Mouse (Mus musculus) kidney, embryonic 16.5 days (tissue): ENCODE measurements at regions not wholly inside any gene's neighbourhood (a gene's known extent, or its start where the extent isn't known, plus 50 kb on each side); places are given as distances from the start of the nearest gene placed in this dataset.

Experiments
- ATAC-seq: fragments of 200-750 bp; cut with Nextera tagmentation; 2 replicates; pipeline ENCODE4 v1.8.0; 2017; ENCODE audit warnings: moderate TSS enrichment; ENCODE audit not compliant: low FRiP score, low TSS enrichment
- H3K27ac ChIP-seq: fragments of 300-500 bp; sonication (generic); 2 replicates; pipeline ENCODE4 v1.5.1; 2014; ENCODE audit warnings: low read length
- H3K27me3 ChIP-seq: fragments of 300-500 bp; sonication (generic); 2 replicates; pipeline ENCODE4 v1.6.1; 2014; ENCODE audit warnings: low read length, control low read depth, mixed read lengths; ENCODE audit not compliant: insufficient read depth
- H3K36me3 ChIP-seq: fragments of 300-500 bp; sonication (generic); 2 replicates; pipeline ENCODE4 v1.6.1; 2014; ENCODE audit warnings: low read length, control low read depth, mixed read lengths; ENCODE audit not compliant: insufficient read depth
- H3K4me1 ChIP-seq: fragments of 300-500 bp; sonication (generic); 2 replicates; pipeline ENCODE4 v1.6.1; 2014; ENCODE audit warnings: low read length, control low read depth, mixed read lengths; ENCODE audit not compliant: insufficient read depth
- H3K4me2 ChIP-seq: fragments of 300-500 bp; sonication (generic); replicated peaks from 2 replicates; pipeline ENCODE4 v1.6.1; 2014; ENCODE audit warnings: low read depth, low read length
- H3K4me3 ChIP-seq: fragments of 300-500 bp; sonication (generic); 2 replicates; pipeline ENCODE4 v1.5.1; 2014; ENCODE audit warnings: mild to moderate bottlenecking, low read length
- H3K9ac ChIP-seq: fragments of 300-500 bp; sonication (generic); replicated peaks from 2 replicates; pipeline ENCODE4 v1.6.1; 2014; ENCODE audit warnings: low read length
- H3K9me3 ChIP-seq: fragments of 300-500 bp; sonication (generic); 2 replicates; pipeline ENCODE4 v1.6.1; 2016; ENCODE audit warnings: low read length, control low read depth
- WGBS: fragments of 180-500 bp; shearing (Covaris S2); extraction: QIAGEN DNeasy Blood & Tissue Kit; methylation state at CpG from one replicate; pipeline ENCODE4 v1.1.7; 2014; 5-methylcytosine and 5-hydroxymethylcytosine counted together

DNA sequence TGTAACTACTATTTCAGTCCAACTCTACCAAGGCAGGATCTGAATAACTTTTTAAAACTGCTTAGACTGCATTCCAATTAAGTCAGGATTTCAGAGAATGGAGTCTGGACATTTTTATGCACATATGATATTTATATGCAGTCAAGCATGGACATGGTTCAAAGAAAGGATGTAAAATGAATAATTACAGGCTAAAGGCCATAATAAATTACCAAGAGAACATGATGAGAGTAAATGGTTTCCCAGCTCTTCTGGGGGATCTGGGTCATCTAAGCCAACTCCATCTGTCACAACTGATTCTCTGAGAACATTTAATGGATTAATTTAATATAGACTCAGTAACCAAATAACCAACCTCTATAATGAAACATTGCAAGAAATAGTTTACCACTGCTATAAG is 77.9 kb upstream of the P3h2 start:
- Histone ChIP-seq H3K27ac (no peak overlapping the region), H3K4me3 (no peak overlapping the region), H3K27me3 (no peaks in the 10 kb centered on the region), H3K9me3 (no peaks in the 10 kb centered on the region), H3K4me2 (no peak overlapping the region), H3K36me3 (no peaks in the 10 kb centered on the region), H3K4me1 (peaks cover 16% of the 10 kb centered on the region), H3K9ac (no peak overlapping the region)
- peak; percentile 71 for ATAC-seq

DNA sequence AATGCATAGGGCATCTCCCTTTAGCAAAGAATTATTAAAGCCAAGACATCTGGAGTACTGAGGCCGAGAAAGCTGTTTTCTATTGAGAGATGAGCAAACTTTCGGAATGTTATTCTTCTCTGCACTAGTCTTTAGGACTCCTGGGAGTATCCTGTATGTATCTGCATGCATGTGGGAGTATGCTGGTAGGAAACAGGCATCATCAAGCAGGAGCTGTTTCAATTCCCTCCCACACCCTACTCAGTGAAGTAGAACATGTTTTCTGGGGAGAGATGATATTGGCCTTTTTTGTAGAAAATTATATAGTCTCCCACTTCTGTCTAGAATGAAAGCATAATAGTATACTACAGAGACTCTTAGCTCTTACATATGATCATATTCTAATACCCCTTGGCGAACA is 76.1 kb upstream of the P3h2 start:
- Histone ChIP-seq H3K9ac (no peak overlapping the region), H3K4me3 (no peak overlapping the region), H3K4me1 (peaks cover 16% of the 10 kb centered on the region), H3K27me3 (no peaks in the 10 kb centered on the region), H3K9me3 (no peaks in the 10 kb centered on the region), H3K36me3 (no peaks in the 10 kb centered on the region), H3K4me2 (no peak overlapping the region), H3K27ac (no peak overlapping the region)
- 70% methylated on average over 3 of the region's 3 CpGs for WGBS
- no peak for ATAC-seq

DNA sequence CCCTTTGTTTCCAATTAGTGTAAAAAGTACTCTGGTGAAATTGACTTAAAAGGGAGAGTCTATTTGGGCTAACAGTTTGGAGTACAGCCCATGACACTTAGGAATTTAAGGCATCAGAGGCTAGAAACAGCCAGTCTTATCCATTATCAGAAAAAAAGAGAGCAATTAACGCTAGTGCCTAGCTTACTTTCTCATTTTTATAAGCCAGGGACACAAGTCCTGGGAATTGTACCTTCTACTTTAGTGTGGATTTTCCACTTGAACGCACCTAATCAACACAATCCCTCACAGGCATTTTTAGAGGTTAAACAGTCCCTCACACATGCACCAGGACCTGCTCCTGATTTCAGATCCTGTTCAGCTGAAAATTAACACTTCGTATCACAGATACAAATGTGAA is 65.9 kb upstream of the P3h2 start:
- H3K4me2 ChIP-seq = no peak overlapping the region
- H3K4me3 ChIP-seq = no peak overlapping the region
- no peak overlapping the region for H3K9ac ChIP-seq
- peak; percentile 69; the same call in 1 of the 2 replicates for ATAC-seq
- H3K27ac ChIP-seq = no peak overlapping the region
- H3K27me3 ChIP-seq = no peaks in the 10 kb centered on the region
- H3K9me3 ChIP-seq = no peaks in the 10 kb centered on the region
- H3K4me1 ChIP-seq = no peaks in the 10 kb centered on the region
- 51% methylated on average over 3 of the region's 3 CpGs for WGBS
- H3K36me3 ChIP-seq = no peaks in the 10 kb centered on the region

DNA sequence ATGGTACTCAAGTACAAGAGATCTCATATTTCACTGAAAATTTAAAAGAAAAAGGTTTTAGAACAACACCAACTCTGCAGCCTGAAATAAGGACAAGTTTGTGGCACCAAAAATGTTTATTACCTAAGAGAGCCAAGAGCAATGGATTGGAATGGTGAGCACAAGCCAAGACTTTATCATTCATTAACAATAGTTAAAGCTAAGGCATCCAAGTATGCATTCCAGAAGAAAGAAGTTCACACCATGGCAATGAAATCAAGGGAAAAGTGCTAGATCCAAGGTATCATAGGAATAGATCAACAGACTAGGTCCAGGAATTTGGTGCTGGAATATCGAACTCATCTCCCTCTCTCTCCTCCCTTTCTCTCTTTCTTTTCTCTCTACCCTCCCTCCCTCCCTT is 63.8 kb upstream of the P3h2 start:
- Histone ChIP-seq H3K27me3 (no peaks in the 10 kb centered on the region), H3K4me3 (no peak overlapping the region), H3K4me2 (no peak overlapping the region), H3K9ac (no peak overlapping the region), H3K36me3 (no peaks in the 10 kb centered on the region), H3K4me1 (no peaks in the 10 kb centered on the region), H3K9me3 (no peaks in the 10 kb centered on the region), H3K27ac (no peak overlapping the region)
- no peak for ATAC-seq
- 81% methylated on average over 1 of the region's 1 CpGs for WGBS

DNA sequence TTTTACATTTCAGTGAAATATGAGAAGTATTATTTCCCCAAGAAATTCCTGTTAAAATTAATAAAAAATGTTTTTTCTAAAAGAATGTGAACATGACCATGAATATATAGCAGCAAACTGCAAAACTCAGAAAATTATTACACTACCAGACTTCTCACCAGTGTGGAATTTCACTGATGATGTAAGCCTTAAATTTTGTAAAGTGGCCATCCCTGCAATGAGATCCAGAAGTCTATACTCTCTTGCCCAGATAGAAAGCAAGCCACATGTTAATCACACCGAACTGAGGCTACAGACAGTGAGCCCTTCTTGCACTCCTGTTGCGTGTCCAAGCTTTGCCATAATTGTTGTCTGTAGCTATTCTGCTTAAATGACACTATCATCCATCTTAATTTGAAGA is 62.6 kb upstream of the P3h2 start:
- Histone ChIP-seq H3K4me1 (no peaks in the 10 kb centered on the region), H3K9me3 (no peaks in the 10 kb centered on the region), H3K27ac (no peak overlapping the region), H3K9ac (no peak overlapping the region), H3K36me3 (no peaks in the 10 kb centered on the region), H3K4me2 (no peak overlapping the region), H3K4me3 (no peak overlapping the region), H3K27me3 (no peaks in the 10 kb centered on the region)
- no peak for ATAC-seq
- 91% methylated on average over 2 of the region's 2 CpGs for WGBS

DNA sequence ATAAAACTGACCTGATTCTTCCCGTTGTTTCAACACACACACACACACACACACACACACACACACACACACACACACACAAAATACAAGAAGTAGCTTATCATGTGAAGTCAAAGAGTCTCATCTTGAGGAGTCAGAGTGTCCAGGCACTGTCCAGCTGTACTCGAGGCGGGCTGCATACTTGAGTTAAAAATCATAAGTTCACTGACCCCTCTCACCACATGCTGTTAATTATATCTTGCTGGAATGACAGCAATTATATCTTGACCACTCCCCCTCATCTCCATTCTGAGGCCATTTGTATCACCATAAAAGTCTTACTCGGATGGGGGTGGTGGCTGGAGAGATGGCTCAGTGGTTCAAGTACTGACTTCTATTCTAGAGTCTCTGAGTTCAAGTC is 58.5 kb upstream of the P3h2 start:
- peak; percentile 61; the same call in 1 of the 2 replicates for ATAC-seq
- Histone ChIP-seq H3K4me2 (no peak overlapping the region), H3K27ac (no peak overlapping the region), H3K27me3 (no peaks in the 10 kb centered on the region), H3K9ac (no peak overlapping the region), H3K4me1 (no peaks in the 10 kb centered on the region), H3K36me3 (no peaks in the 10 kb centered on the region), H3K4me3 (no peak overlapping the region), H3K9me3 (no peaks in the 10 kb centered on the region)
- WGBS = 32% methylated on average over 4 of the region's 4 CpGs

DNA sequence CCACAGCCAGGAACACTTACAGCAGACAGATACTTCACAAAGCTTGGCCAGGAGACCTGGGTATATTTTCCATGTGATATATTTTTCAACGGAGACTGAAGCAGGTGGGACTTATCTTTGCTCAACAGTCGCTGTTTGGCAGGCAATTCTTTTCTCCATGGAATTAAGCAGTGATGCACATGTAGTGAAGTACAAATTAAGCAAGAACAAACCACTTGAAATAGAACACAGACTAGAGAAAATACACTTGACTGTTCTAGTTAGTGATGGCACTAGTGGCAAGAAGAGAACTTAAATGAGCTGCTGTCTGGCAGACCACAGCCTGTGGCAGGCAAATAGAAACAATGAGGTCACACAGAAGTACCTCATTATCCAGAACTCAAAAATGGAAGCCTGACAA is 57.8 kb upstream of the P3h2 start:
- Histone ChIP-seq H3K4me3 (no peak overlapping the region), H3K9me3 (no peaks in the 10 kb centered on the region), H3K36me3 (no peaks in the 10 kb centered on the region), H3K4me1 (no peaks in the 10 kb centered on the region), H3K4me2 (no peak overlapping the region), H3K9ac (no peak overlapping the region), H3K27ac (no peak overlapping the region), H3K27me3 (no peaks in the 10 kb centered on the region)
- 66% methylated on average over 2 of the region's 2 CpGs for WGBS
- ATAC-seq = no peak

DNA sequence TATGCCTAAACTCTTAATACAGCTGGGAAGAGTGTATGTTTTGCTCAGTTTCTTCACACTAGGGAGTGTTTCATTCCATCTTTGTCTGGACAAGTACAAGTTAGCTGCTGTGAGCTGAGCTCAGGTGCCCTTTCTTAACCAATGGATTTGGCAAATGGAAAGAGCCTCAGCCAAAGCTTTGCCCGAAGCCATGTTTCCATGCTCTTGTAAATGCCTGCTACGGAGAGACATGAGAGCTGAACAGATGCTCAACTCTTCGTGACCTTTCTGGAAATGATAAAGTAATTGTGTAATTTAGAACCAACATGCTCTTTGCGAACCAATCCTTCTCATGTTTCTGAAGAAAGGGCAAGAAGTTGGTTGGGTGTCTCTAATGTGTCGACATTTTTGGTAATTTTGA is 52.0 kb upstream of the P3h2 start:
- Histone ChIP-seq H3K27me3 (no peaks in the 10 kb centered on the region), H3K9ac (no peak overlapping the region), H3K4me2 (no peak overlapping the region), H3K4me1 (no peaks in the 10 kb centered on the region), H3K36me3 (no peaks in the 10 kb centered on the region), H3K9me3 (no peaks in the 10 kb centered on the region), H3K4me3 (no peak overlapping the region), H3K27ac (no peak overlapping the region)
- 86% methylated on average over 5 of the region's 5 CpGs for WGBS
- no peak for ATAC-seq
